Mouse (Mus musculus) kidney, adult 2 months (tissue): ENCODE measurements around the gene Mettl9.

Experiments
- CTCF ChIP-seq: fragments of 200-500 bp; conservative IDR thresholded peaks from 2 replicates; pipeline ENCODE4 v1.5.1; 2011; ENCODE audit warnings: low read depth, mild to moderate bottlenecking, control low read depth, low read length, moderate library complexity, mixed read lengths; ENCODE audit not compliant: insufficient read depth, insufficient read length
- POLR2A ChIP-seq: fragments of 200-500 bp; IDR thresholded peaks from one replicate; pipeline ENCODE4 v1.6.1; 2011; ENCODE audit warnings: low read depth, low read length, control low read depth

DNA sequence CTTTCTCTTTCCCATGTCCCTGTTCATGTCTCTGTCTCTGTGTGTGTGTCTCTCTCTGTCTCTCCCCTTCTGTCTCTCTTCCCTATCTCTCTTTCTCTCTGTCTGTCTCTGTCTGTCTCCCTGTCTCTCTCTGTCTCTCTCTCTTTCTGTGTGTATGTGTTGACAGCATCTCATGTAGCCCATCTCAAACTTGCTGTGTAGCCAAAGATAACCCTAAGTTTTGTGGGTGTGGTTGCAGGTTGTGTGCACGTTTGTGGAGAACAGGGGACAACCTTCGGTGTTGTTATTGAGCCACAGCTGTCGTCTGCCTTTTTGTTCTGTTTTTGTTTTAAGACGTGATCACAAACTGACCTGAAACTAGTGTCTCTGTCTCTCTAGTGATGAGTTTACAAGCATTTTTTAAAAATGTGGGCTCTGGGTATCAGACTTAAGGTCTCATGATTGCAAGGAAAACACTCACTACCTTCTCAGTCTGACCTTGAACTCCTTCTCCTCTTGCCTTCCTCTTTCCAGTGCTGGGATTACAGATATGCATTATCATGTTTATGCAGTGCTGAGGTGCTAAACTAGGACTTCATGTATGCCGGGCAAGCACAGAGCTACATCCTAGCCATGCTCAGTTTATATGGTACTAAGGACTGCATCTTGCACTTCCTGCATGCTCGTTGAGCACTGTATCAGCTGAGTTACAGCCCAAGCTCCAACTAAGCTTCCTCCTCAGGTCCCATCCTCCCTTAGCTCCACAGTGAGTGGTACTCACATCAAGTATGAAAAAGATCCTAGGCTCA is 8.8 kb upstream of the Mettl9 start:
- no peak for TF ChIP-seq CTCF
- no peak for TF ChIP-seq POLR2A
